Mouse (Mus musculus): ENCODE results near the gene Tnfaip2.

The Tnfaip2 gene

GRCm38 (mm10) chr12:111428364-111428763 is 13.9 kb upstream of the Tnfaip2 start:
- in situ Hi-C loops (cut with MboI): no loop called here

GRCm38 (mm10) chr12:111428961-111429911 is 13.0 kb upstream of the Tnfaip2 start:
- in situ Hi-C loops (cut with MboI): no loop called here

- in situ Hi-C loops (cut with MboI): no loop called here
Measured at GRCm38 (mm10) chr12:111430049-111430867, 12.0 kb upstream of the Tnfaip2 start.

GRCm38 (mm10) chr12:111430868-111431817 is 11.1 kb upstream of the Tnfaip2 start:
- in situ Hi-C loops (cut with MboI): no loop called here

GRCm38 (mm10) chr12:111432097-111432496 is 10.2 kb upstream of the Tnfaip2 start:
- in situ Hi-C loops (cut with MboI): no loop called here

- in situ Hi-C loops (cut with MboI): no loop called here
Measured at GRCm38 (mm10) chr12:111432751-111433331, 9.4 kb upstream of the Tnfaip2 start.

GRCm38 (mm10) chr12:111434164-111434744 is 8.0 kb upstream of the Tnfaip2 start:
- in situ Hi-C loops (cut with MboI): no loop called here

- in situ Hi-C loops (cut with MboI): no loop called here
Measured at GRCm38 (mm10) chr12:111434745-111435327, 7.4 kb upstream of the Tnfaip2 start.

GRCm38 (mm10) chr12:111436170-111436569 is 6.1 kb upstream of the Tnfaip2 start:
- in situ Hi-C loops (cut with MboI): no loop called here

- in situ Hi-C loops (cut with MboI): no loop called here
Measured at GRCm38 (mm10) chr12:111436640-111437039, 5.6 kb upstream of the Tnfaip2 start.

- in situ Hi-C loops (cut with MboI): no loop called here
Measured at GRCm38 (mm10) chr12:111437222-111437900, 4.9 kb upstream of the Tnfaip2 start.

- in situ Hi-C loops (cut with MboI): no loop called here
Measured at GRCm38 (mm10) chr12:111438850-111439249, 3.4 kb upstream of the Tnfaip2 start.

- in situ Hi-C loops (cut with MboI): no loop called here
Measured at GRCm38 (mm10) chr12:111440701-111441373, 1.4 kb upstream of the Tnfaip2 start.

- in situ Hi-C loops (cut with MboI): no loop called here
Measured at GRCm38 (mm10) chr12:111441523-111441922, 746 bp upstream of the Tnfaip2 start.

GRCm38 (mm10) chr12:111443011-111443870 is 972 bp downstream of the Tnfaip2 start:
- in situ Hi-C loops (cut with MboI): no loop called here

GRCm38 (mm10) chr12:111443921-111444831 is 1.9 kb downstream of the Tnfaip2 start:
- in situ Hi-C loops (cut with MboI): no loop called here
